Mouse (Mus musculus): Measurements from ENCODE around the gene Rgs16. TPM values are rescaled to one million over a fixed set of nuclear protein-coding genes. Genes with fewer than 3 reads are reported as not detected.
"Not testable (repeated sequence)": the region's sequence is repeated elsewhere in the genome, so short reads cannot be mapped to it uniquely, and the experiment has no call there.

Rgs16 gene
- total RNA-seq, 4 experiments from 2014 or later: 10.1 to 13.2 (median 11.4) TPM

DNA sequence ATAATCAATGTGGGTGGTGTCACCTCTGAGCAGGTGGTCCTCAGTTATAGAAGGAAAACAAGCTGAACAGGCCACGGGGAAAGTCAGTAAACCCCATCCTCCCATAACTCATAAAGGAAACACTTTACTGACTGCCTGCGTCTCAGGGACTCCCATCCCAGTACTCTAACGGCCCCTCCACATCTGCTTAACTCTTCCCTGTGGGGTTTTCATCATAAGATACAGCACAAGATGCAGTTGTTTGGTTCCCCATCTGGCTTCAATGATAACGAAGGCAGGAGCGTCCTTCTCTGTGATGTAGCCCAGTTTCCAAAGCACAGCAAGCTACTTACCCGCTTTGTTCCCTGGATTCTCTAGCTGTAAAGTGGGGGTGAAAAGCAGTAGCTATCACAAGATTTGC, 9.9 kb downstream of the Rgs16 start:
- DNase-seq (ENCODE audit: low spot score in 2 of 2): no peak

DNA sequence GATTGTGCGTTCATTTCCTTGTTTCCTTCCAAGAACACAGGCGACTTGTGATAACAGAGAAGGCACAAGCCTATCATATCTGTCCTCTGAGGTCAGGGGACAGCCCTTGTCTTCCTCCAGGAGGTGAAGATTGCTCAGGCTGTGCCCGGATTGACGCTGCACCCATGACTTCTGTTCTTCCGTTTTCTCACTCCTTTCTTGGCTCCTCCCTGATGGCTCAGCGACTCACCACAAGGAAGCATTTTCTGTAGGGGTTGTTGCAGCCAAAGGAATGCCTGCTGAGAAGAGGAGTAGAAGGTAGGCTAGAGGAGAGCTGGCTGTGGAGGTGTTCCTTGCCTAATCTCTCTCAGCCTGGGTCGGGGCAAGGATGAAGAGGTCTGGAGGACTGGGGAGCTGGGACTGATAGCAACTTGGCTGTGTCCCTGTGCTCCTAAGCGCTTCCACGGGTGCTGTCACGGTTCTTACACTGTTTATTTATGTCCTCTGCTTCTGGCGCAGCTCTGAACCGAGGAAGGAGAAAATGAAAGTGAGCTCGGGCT, 11.7 kb downstream of the Rgs16 start:
- no peak for DNase-seq (ENCODE audit: low spot score in 2 of 2)

DNA sequence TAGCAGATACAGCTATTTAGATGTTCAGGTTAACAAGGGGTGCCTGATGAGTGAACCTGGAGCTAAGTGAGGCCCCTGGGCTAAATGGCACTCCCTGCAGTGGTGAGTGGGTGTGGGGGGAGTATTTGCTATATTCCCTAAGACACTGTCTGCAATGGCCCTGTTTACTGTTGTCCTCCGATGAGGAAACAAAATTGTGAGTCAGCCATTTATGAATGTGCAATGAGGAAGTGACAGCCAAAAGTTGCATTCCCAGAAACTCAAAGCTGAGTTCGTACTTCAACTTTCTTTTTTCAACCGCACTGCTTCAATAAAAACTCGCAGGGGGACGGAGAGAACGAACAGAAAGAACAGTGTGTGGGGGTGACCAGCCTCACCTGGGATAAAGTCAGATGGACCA, 12.4 kb downstream of the Rgs16 start:
- DNase-seq (ENCODE audit: low spot score in 2 of 2): no peak

DNA sequence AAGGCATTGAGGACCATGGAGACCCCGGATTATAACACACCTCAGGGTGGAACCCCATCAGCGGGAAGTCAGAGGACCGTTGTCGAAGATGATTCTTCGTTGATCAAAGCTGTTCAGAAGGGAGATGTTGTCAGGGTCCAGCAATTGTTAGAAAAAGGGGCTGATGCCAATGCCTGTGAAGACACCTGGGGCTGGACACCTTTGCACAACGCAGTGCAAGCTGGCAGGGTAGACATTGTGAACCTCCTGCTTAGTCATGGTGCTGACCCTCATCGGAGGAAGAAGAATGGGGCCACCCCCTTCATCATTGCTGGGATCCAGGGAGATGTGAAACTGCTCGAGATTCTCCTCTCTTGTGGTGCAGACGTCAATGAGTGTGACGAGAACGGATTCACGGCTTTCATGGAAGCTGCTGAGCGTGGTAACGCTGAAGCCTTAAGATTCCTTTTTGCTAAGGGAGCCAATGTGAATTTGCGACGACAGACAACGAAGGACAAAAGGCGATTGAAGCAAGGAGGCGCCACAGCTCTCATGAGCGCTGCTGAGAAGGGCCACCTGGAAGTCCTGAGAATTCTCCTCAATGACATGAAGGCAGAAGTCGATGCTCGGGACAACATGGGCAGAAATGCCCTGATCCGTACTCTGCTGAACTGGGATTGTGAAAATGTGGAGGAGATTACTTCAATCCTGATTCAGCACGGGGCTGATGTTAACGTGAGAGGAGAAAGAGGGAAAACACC, 13.7 kb downstream of the Rgs16 start:
- no peak for DNase-seq (ENCODE audit: low spot score in 2 of 2)

DNA sequence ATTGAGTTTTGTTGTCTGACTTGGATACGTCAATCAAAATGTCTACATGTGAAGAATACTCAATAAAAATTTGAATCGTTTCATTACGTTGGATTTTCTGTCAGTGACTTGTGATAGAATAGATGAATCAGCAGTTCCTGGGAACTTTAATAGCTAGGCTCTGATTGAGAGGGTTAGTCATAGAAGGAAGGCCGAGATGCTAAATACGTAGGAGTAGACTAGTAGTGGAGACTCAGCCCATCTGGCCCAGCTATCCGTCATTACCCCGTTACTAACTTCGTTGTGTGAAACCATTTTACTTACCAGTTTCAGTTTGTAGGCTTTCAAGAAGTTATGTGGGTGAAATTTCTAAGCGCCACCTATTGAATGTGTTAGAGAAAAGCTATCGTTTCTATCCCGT, 24.0 kb downstream of the Rgs16 start:
- no peak for DNase-seq (ENCODE audit: low spot score in 2 of 2)

DNA sequence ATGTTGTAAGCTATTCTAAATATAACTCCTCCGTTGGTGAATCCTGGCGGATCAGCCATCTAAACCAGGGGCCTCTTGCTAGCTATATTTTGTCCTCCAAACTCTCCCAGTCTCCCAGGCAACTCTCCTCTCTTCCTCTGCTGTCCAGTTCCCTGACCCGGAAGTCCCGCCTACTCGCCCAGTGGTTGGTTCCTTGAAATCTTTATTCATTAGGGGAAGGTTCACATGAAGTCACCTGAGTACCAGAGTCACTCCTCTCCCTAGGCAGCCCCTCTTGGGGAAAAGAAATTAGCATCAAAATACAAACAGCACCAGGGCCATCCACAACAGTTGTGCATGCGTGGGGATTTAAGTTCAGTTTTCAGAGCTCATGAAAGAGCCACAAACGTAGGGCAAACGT, 26.1 kb downstream of the Rgs16 start:
- DNase-seq (ENCODE audit: low spot score in 2 of 2): no peak

DNA sequence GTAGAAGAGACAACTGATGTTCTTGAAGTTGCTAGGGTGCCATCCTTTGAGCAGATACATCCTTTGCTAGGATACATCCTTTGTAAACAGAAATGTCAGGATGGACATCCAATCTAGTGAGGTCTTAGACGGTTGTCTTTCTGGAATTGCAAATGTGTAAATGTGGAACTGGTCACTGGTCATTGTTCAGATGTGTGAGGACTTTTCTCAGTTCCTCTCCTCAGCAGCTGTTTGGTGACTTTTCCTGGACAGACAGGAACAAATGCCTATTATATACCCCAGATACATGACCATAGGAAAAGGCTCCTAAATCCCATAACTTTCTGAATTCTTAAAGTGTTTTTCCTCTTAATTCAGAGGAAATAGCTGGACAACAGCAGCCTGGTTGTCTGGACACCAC, 27.1 kb downstream of the Rgs16 start:
- DNase-seq (ENCODE audit: low spot score in 2 of 2): no peak

DNA sequence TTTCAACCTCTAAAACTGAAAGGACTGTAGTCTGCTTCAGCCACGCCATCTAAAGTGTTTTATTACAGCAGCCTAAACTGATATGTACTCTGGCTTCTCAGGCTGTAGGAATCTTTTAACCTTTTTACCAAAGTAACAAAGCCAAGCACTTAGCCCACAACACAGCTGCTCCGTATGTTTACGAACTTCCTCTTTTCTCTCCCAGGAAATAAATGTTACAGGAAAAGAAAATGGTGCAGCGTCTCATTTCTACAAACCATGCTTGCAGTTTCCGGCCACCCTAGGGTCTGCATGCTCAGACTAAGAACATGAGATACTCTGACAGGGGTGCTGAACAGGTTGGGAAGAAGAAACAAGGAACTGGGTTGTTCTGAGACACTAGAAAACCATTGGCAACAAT, 28.3 kb downstream of the Rgs16 start:
- DNase-seq (ENCODE audit: low spot score in 2 of 2): no peak

DNA sequence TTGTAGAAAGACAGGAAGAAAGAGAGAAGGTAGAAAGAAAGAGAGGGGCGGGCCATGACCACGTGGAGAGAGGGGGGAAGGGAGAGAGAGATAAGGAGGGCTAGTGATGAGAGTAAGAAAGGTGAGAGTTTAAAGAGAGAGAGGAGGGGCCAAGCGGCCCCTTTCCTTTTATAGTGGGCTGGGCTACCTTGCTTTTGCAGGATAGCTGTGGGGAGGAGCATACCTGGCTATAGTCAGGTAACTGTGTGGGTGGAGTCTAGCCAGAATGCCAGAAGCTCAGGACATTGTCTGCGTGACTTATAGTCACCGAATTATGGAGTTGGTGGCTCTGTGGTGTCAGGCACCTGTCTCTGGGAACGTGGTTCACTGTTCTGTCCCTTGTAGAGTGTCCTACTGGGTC, 29.4 kb downstream of the Rgs16 start:
- not testable (repeated sequence) for DNase-seq (ENCODE audit: low spot score in 2 of 2)

DNA sequence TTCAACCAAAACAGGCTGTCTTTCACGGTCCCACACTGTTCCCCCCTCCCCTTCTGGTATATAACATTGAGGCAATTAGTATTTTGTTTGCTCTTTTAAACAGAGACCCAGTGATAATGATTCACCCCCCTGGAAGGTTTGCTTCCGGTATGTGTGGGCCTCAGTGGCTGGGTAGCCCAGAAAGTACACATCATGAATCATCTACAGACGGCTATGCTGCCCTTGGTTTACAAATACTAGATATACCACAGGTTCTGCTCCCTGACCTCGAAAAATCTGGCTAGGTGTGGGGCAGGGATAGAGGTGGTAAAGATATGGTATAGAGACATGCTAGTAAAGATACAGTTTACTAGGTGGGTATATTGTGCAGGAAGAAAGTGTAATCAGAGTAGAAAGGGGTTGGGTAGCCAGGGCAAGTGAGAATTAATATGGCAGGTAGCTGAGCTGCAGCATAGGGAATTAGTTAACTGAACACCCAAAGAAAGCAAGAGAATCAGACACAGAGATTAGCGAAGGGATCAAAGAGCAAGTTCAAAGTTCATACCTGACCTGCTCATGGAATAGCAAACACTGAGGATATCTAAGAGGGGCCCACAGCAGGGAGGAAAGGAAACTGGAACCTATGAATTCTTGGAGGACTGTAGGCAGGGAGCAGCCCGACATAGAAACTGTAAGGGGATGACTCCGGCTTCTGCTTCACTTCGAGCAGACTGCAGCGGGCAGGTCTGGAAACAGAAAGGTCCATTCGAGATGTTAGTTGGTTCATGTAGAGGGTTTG, 30.0 kb downstream of the Rgs16 start:
- DNase-seq (ENCODE audit: low spot score in 2 of 2): no peak

DNA sequence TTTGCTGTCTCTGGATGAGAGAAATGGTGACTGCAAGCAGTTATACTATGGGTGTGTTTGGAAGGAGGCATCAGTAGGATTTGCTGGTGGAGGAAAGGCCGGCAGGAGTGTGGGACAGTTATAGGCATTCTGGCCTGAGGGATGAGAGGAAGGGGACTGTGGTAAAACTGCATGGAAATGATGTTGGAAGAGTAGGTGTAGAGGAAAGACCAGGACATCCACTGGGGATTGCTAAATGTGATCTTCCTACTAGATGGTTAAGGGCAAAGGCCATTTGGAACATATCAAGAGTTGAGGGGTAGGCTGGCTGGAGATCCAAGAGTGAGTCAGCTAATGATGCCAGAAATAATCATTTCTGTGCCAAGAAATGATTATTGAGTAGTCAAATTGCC, 30.6 kb downstream of the Rgs16 start:
- DNase-seq (ENCODE audit: low spot score in 2 of 2): no peak

DNA sequence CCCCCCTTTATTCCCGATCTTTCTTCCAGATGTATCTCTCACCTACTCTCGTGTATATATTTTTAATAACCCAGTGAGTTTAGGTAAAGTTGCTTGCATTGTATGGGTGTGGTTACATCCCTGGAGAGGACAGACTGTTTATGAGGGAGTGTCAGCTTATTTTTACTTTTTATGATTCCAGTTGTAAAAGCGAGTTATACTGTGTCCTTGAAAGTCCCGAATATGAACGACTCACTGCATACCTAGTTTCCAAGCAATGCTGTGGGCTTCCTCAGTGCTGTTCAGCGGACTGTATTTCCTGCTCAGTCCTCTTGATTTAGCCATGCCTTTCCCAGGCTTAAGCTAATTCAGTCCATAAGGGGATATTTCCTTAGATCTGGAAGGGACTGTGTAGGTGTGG, 35.0 kb downstream of the Rgs16 start:
- no peak for DNase-seq (ENCODE audit: low spot score in 2 of 2)

DNA sequence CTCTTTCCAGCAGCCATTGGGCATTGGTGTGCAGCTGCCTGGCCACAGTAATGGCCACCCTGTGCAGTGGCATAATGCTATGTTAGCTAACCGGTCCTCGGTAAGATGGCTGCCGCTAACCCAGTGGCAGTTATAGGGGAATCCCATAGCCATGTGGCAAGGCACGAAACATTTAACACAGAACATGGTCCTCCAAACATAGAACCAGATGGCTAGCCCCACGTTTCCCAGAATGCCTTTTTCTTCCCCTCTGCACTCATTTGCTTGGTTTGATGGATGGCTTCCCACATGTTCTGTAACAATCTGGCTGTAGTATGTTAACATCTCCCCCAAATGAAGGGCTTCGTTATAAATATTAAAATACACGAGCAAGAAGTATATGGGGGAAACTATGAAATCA, 36.1 kb downstream of the Rgs16 start:
- DNase-seq (ENCODE audit: low spot score in 2 of 2): no peak

DNA sequence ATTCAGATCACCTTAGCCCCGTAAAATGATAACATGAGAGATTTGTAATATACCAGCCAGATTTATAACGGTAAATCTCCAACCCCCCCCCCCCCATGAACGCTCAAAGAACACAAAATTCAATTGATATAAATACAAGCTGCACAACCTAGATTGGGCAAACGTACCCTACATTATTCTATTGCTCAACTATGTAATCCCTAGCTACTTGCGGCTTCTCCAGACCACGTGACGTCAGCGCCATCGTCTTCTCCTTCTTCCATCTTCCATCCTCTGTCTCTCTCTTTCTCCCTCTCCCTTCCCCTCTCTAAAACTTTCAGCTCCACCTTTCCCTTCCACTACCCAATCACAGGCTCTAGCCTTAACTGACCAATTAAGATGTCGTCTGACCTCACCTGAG, 38.1 kb downstream of the Rgs16 start:
- no peak for DNase-seq (ENCODE audit: low spot score in 2 of 2)

DNA sequence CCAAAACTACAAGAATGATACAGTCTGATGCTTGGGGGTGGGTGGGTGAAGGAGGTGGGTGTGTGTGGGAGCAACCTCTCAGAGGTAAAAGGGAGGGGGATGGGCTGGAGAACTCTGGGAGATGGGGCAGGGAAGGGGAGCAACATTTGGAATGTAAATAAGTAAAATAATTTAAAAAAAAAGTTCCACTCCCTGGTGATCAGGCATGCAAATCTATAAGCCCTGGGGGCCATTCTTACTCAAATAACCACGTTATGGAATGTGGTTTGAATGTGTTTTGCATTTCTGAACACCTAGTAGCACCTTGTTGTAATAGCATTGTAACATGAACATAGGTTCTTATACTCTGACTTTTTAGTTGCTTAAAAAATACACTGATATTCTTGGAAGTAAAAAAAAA, 43.2 kb downstream of the Rgs16 start:
- DNase-seq (ENCODE audit: low spot score in 2 of 2): no peak

DNA sequence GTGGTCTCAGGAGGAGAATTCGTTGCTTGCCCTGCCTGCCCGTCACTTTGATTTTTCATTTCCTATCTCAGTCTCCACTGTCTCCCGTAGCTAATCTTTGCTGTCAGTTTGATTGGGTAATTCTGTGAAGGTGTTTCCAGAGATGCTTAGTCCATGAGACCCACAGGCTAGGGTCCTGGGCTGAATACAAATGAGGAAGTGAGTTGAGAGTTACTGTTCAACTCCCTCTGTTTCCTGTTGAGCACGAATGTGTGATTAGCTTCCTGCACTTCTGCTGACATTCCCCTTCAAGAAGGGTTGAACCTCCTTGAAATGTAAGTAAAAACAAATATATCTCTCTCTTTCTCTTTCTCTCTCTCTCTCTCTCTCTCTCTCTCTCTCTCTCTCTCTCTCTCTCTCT, 45.5 kb downstream of the Rgs16 start:
- DNase-seq (ENCODE audit: low spot score in 2 of 2): no peak

DNA sequence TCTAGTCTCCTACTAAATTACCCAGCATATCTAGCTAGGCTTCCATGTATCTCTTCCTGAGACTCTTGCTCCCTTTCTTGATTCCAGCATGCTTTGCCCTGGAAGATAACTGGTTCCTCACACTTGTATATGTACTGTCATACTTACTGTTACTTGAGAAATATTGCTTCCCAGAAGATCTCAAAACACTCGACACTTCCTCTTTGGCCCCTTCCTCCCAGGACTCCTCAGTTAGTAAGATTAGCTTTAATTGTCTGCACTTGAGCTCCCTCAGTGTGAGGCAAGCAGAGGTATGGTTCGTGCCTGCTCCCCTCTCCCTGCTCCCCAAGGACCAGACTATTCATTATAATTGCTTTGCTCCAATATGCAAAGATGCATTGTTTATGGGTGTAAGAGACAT, 50.6 kb downstream of the Rgs16 start:
- DNase-seq (ENCODE audit: low spot score in 2 of 2): no peak

DNA sequence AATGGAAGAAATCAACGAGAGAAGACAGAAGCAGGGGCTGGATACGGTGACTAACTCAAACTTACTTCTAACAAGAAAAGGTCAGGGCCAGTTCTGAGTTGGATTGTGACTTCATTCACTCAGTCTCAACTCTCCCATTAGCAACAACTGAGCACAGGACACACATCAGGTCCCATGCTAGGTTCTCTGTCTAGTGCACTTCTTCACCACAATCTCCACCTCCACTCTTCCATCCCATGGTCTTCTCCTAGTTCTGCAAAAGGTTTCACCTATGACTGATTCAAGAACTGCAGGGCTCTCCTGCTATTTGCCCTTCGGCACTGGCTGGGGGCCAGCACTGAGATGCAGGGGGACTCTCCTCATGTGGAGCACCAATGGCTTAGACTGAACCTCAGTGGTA, 54.1 kb downstream of the Rgs16 start:
- no peak for DNase-seq (ENCODE audit: low spot score in 2 of 2)

Other genes with a start within 250 kb of the Rgs16 start
- 1 to 10 TPM; 5.1 to 7.2 (median 6.2) TPM for gene Npl, start 190.3 kb upstream of the Rgs16 start, total RNA-seq (2022)
- 10 to 100 TPM; 67.8 to 86.0 (median 75.7) TPM for gene Rgs8, start 87.3 kb upstream of the Rgs16 start, total RNA-seq (2022)
- 10 to 100 TPM in 3 of 4 experiments, 1 to 10 TPM in 1; 10.0 to 12.9 (median 10.9) TPM for gene Rnasel, start 9.1 kb downstream of the Rgs16 start, total RNA-seq (2022)
- 1 to 10 TPM; 1.1 to 2.0 (median 1.4) TPM for gene Rgsl1, start 103.8 kb downstream of the Rgs16 start, total RNA-seq (2022)
- not detected for gene Teddm1b, start 134.0 kb downstream of the Rgs16 start, total RNA-seq (2022)
- gene Teddm1a, start 151.4 kb downstream of the Rgs16 start, total RNA-seq (2022): not detected
- gene Glul, start 159.6 kb downstream of the Rgs16 start, total RNA-seq (2022): 1,000 to 10,000 TPM; 1,837 to 2,236 (median 2,010) TPM
- gene Teddm2, start 159.9 kb downstream of the Rgs16 start, total RNA-seq (2022): 1 to 10 TPM; 2.4 to 3.7 (median 3.0) TPM

Data from left cerebral cortex, adult 8-10 months (tissue).